Mouse (Mus musculus): Measurements from ENCODE around the gene Zbtb41. TPM values are rescaled to one million over a fixed set of nuclear protein-coding genes. Genes with fewer than 3 reads are reported as not detected.

The Zbtb41 gene
- 3.6 TPM in 2 replicates for polyA plus RNA-seq (2015; fragmentation: Nextera tagmentation; extraction: Ambion mirVana)

DNA sequence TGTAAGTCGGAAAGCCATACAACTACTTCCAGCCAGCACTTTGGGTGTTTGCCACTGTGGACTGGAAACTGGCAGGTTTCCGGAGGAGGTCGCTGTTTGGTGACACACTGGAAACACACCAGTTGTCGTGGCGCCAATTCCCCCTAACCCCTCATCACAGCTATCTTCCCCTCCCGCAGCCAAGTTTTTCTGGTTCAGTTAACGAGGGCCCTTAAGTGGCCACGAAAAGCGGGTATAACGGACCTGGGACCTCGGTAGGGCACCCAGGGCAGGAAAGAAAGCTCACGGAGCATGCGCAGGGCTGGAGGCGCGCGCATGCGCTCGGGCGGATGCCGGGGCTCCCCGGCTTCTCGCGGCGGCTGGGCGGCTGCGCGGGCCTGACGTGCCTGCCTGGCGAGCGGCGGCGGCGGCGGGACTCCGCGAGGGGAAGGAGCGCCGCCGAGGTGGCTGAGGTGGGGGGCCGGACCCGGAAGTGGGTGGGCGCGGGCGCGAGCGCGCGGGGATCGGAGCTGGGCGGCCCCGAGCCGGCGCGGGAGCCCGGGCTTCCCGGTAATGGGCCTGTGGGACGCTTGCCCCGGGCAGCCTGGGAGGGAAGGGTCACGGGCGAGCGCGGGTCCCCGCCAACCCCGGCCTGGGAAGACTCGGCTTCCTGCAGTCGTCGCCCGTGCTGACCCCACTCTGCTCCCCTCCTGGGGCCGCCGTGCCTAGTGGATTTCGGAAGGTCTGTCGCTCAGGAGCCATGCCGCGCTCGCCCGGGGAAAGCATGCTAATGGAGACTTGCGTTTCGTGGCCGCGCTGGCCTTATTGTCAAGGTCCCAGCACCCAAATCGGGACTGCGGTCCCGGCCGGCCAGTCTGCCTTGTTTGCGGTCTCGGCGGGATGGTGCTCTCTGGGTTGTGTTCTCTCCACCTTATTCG, at the start of gene Zbtb41:
Gene Zbtb41 (plus strand): TSS at position 414 of the 917 bp plus-strand sequence.
- no peaks in the 10 kb centered on the region for H3K36me3 ChIP-seq (ENCODE audit: control insufficient read depth, insufficient read depth, low read length)
- DNase-seq (ENCODE audit: low spot score), result peak; percentile 89
- peak within 1 kb of the TSS; percentile 93 for H3K27ac ChIP-seq (replicated peaks)
- 0 out of 2 replicates have a peak, but pooled peaks cover 3% of the 10 kb centered on the region for H3K4me1 ChIP-seq (replicated peaks; ENCODE audit: control insufficient read depth, insufficient read depth)
- peak; percentile 97 for ATAC-seq (ENCODE audit: low FRiP score, low TSS enrichment)
- peak within 1 kb of the TSS; percentile 95 for H3K9ac ChIP-seq (ENCODE audit: low read length)
- TF ChIP-seq EP300 (optimal IDR thresholded peaks at IDR 0.05), result no peak
- peak; percentile 71 for TF ChIP-seq CTCF (IDR thresholded peaks at IDR 0.05; ENCODE audit: low read depth)
- H3K27me3 ChIP-seq (ENCODE audit: control insufficient read depth, insufficient read depth, low read length), result no peaks in the 10 kb centered on the region
- H3K9me3 ChIP-seq (ENCODE audit: control insufficient read depth, low read length), result no peaks in the 10 kb centered on the region
- H3K4me3 ChIP-seq (ENCODE audit: low read depth, low read length), result peak within 1 kb of the TSS; percentile 91
- peak within 1 kb of the TSS; percentile 76 for H3K4me2 ChIP-seq (replicated peaks; ENCODE audit: low read depth)
- WGBS, result under 1% methylated on average over 50 of the region's 88 CpGs

DNA sequence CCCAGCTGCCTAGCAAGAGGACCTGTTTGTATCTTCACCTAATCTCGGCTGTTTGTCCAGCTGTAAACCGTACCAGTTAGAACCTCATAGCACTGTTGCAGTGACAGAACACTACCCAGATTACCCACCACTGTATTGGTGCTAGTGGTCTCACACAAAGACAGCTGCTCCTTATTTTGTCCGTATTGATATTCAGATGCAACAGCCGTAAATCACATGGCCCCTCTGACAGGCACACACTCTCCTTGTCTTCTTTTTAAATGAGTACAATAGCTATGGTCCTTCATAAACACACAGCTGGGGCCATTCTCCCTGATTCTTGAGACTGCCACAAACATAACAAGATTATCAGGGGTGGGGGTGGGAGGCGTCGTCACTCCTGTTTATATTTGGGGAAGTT, 46.2 kb upstream of the Zbtb41 start:
- no peak for DNase-seq (ENCODE audit: low spot score)
- Histone ChIP-seq H3K36me3 (ENCODE audit: control insufficient read depth, insufficient read depth, low read length) (no peaks in the 10 kb centered on the region), H3K4me1 (replicated peaks; ENCODE audit: control insufficient read depth, insufficient read depth) (no peaks in the 10 kb centered on the region), H3K9ac (ENCODE audit: low read length) (no peak overlapping the region), H3K27me3 (ENCODE audit: control insufficient read depth, insufficient read depth, low read length) (no peaks in the 10 kb centered on the region), H3K9me3 (ENCODE audit: control insufficient read depth, low read length) (no peaks in the 10 kb centered on the region), H3K4me3 (ENCODE audit: low read depth, low read length) (no peak overlapping the region), H3K4me2 (replicated peaks; ENCODE audit: low read depth) (no peak overlapping the region), H3K27ac (replicated peaks) (no peak overlapping the region)
- TF ChIP-seq CTCF (IDR thresholded peaks at IDR 0.05; ENCODE audit: low read depth) (no peak), EP300 (optimal IDR thresholded peaks at IDR 0.05) (no peak)
- WGBS, result 26% methylated on average over 6 of the region's 6 CpGs
- ATAC-seq (ENCODE audit: low FRiP score, low TSS enrichment), result no peak

DNA sequence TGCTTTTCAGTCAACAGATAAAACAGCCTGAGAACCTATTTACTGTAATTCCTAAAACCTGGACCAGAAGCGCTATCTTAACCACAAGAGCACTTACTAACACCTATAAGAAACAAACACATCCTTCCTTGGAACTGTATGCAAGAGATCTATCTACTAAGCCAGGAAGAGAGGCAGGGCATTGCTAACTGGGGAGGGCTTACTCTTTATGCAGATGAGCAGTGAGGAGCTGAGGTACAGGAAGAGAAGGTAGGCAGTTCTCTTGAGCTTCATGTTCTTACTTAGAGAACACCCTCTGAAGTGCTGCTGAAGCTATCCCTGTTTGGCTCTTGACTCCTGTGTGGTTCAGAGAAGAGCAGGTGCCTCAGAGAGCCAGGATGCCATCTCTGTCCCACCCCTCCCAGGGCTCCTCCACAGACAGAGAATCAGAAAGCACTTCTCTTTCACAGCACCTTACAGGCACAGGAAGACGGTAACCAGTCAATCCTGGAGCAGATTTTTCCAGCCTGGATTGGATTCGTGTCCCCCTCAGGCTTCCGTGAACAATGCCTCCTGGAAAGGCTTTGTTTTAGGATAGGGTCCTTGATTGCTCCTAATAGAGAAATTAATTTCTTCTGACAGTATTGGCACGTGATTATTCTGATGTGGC, 45.3 kb upstream of the Zbtb41 start, which contains the start of gene Crb1:
Gene Crb1 (minus strand): TSS at position 463 of the 649 bp plus-strand sequence.
- 8% methylated on average over 5 of the region's 5 CpGs for WGBS
- Histone ChIP-seq H3K9me3 (ENCODE audit: control insufficient read depth, low read length) (no peaks in the 10 kb centered on the region), H3K4me1 (replicated peaks; ENCODE audit: control insufficient read depth, insufficient read depth) (no peaks in the 10 kb centered on the region), H3K27me3 (ENCODE audit: control insufficient read depth, insufficient read depth, low read length) (no peaks in the 10 kb centered on the region), H3K36me3 (ENCODE audit: control insufficient read depth, insufficient read depth, low read length) (no peaks in the 10 kb centered on the region), H3K4me3 (ENCODE audit: low read depth, low read length) (no peak within 1 kb of the TSS), H3K9ac (ENCODE audit: low read length) (no peak within 1 kb of the TSS), H3K27ac (replicated peaks) (no peak within 1 kb of the TSS), H3K4me2 (replicated peaks; ENCODE audit: low read depth) (no peak within 1 kb of the TSS)
- no peak for ATAC-seq (ENCODE audit: low FRiP score, low TSS enrichment)
- no peak for DNase-seq (ENCODE audit: low spot score)
- TF ChIP-seq EP300 (optimal IDR thresholded peaks at IDR 0.05) (no peak), CTCF (IDR thresholded peaks at IDR 0.05; ENCODE audit: low read depth) (no peak)

DNA sequence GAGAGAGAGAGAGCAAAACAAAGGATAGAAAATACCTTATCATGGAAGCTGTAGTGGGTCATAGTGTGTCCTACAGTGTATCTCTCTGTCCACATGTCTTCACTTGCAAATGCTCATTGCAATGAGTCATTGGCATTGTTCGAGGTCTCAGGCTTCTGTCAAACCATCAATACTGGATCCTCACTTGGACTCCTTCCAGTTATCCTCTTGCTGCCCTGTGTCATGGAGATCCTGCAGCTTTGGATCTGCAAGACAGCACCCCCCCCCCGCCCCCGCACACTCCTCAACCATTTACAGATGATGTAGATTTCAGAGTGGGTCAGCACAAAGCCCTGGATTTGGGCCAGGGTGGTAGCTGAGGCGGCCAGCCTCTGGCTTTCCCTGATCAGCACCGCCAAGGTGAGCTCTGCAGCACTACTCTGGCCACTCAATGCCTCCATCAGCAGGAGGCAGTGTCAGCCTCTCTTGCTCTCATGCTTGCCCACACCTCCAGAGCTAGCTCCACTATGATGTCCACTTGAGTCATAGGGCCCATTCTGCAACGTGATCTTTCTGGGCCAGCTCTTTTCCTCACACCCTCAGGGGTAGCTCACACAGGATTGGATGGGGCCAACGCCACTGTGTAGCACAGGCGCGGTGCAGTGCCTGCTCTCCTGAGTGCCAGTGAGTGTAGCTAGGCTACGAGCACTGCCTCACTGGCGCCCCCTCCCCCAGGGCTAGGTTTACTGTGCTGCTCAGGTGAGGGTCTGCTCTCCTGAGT, 43.0 kb upstream of the Zbtb41 start:
- ATAC-seq (ENCODE audit: low FRiP score, low TSS enrichment) (peak; percentile 63; the same call in 1 of the 2 replicates), DNase-seq (ENCODE audit: low spot score) (no peak)
- Histone ChIP-seq H3K4me3 (ENCODE audit: low read depth, low read length) (no peak overlapping the region), H3K9ac (ENCODE audit: low read length) (no peak overlapping the region), H3K4me2 (replicated peaks; ENCODE audit: low read depth) (no peak overlapping the region), H3K9me3 (ENCODE audit: control insufficient read depth, low read length) (no peaks in the 10 kb centered on the region), H3K4me1 (replicated peaks; ENCODE audit: control insufficient read depth, insufficient read depth) (no peaks in the 10 kb centered on the region), H3K36me3 (ENCODE audit: control insufficient read depth, insufficient read depth, low read length) (no peaks in the 10 kb centered on the region), H3K27ac (replicated peaks) (no peak overlapping the region), H3K27me3 (ENCODE audit: control insufficient read depth, insufficient read depth, low read length) (no peaks in the 10 kb centered on the region)
- 22% methylated on average over 11 of the region's 11 CpGs for WGBS
- TF ChIP-seq EP300 (optimal IDR thresholded peaks at IDR 0.05) (no peak), CTCF (IDR thresholded peaks at IDR 0.05; ENCODE audit: low read depth) (peak; percentile 11; the same call in 1 of the 2 replicates)

DNA sequence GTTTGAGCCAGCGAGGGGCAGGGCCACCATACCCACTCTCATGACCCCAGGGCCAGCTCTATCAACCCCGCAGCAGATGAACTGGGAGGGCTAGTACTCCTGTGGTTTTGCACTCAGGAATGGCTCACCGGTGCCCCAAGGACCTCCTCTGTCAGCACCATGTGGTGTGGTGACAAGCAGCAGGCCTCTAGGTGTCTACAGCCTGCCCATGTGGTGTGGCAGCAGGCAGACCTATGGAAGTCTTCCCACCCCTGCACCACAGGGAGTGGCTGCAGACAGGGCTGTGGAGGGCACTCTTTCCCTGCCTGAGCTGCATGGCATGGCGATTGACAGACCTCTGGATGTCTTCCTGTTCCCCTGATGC, 42.5 kb upstream of the Zbtb41 start:
- peak; percentile 32; the same call in 1 of the 2 replicates for ATAC-seq (ENCODE audit: low FRiP score, low TSS enrichment)
- H3K4me2 ChIP-seq (replicated peaks; ENCODE audit: low read depth), result no peak overlapping the region
- no peaks in the 10 kb centered on the region for H3K9me3 ChIP-seq (ENCODE audit: control insufficient read depth, low read length)
- TF ChIP-seq EP300 (optimal IDR thresholded peaks at IDR 0.05) (no peak), CTCF (IDR thresholded peaks at IDR 0.05; ENCODE audit: low read depth) (no peak)
- no peaks in the 10 kb centered on the region for H3K36me3 ChIP-seq (ENCODE audit: control insufficient read depth, insufficient read depth, low read length)
- no peaks in the 10 kb centered on the region for H3K4me1 ChIP-seq (replicated peaks; ENCODE audit: control insufficient read depth, insufficient read depth)
- WGBS, result 15% methylated on average over 4 of the region's 4 CpGs
- H3K27ac ChIP-seq (replicated peaks), result no peak overlapping the region
- H3K9ac ChIP-seq (ENCODE audit: low read length), result no peak overlapping the region
- no peaks in the 10 kb centered on the region for H3K27me3 ChIP-seq (ENCODE audit: control insufficient read depth, insufficient read depth, low read length)
- H3K4me3 ChIP-seq (ENCODE audit: low read depth, low read length), result no peak overlapping the region
- DNase-seq (ENCODE audit: low spot score), result no peak

Measured in stomach, postnatal 0 days (tissue).